Mouse (Mus musculus): ENCODE measurements around the gene Haghl. TPM values are rescaled to one million over a fixed set of nuclear protein-coding genes. Genes with fewer than 3 reads are reported as not detected.
"Not testable (repeated sequence)": the region's sequence is repeated elsewhere in the genome, so short reads cannot be mapped to it uniquely, and the experiment has no call there.

Gene Haghl
- total RNA-seq, 2 experiments from 2014 or later, result 5.5 to 9.1 TPM

DNA sequence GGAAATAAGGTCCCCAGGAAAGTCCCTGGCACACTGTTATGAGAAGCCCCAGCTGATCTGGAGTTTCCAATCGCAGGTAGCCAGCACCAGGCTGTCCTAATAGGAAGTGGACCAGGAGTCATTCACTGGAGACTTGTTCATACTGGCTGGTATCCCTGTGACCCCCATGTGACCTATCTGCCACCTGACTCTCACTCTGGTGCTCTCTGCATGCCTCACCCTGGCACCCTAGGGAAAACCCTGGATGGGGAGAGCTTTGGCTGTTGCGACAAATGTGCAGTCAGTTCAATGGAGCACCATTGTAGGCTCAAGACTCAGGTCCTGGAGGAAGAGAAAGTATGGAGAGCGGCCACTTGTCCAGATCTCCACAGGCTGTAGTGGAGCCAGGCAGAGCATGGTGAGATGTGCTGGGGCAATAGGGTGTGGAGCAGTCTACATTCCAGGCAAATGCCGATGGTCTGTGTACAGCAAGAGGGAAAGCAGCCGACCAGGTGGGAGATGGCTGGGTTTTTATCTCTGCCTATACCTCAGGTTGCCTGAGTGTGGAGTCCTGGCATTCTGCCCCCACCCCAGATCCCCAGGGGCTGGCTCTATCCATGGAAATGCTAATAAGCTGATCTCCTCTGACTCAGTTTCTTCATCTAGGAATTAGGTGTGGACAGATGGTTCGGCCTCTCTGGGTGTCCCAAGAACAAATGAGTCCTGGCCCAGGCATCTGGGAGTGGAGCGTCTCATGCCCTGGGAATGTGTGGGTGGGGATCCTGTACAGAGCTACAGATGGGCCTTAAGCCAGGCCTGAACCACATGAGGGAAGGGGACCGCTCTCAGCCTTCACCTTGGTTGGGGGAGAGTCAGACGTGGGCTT is 28.9 kb downstream of the Haghl start:
- intact Hi-C loops (cut with DNase I), result no loop called here

DNA sequence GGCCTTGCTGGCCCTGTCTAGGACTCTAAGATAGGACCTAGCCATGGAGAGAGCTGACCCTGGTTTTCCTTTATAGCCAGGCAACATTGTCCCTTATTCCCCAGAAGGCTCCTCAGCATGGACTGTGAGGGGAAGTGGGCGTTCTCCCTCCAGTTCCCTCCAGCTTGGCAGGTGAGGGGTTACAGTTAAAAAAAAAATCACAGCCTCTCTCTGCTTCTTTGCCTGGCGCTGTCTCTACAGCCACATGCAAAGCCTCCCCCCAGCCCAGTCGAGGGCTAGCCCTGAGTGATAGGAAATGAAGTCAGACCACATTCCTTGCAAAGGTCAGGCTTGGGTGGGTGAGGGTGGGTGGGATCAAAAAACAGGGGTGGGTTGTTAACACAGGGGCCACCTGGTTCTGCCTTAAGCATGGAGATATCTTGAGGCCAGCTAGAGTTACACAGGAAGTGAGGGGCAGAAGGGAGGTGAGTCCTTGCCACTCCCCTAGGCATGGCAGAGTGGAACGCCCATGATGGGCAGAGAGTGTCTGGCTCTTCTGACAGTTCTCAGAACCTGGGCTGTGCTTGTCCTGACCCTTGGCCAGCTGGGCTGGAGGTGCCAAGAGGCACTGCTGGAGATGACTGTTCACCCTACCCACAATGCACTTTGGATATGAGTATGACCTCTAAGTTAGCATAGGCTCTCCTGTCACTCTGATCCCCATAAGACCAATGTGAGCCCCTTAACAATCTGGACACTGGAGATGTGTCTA is 29.7 kb downstream of the Haghl start:
- DNase-seq (ENCODE audit: low spot score), result no peak
- intact Hi-C loops (cut with DNase I), result no loop called here

More for the DNA sequence above, 28.9 kb downstream of the Haghl start:
- DNase-seq (ENCODE audit: low spot score), result no peak

DNA sequence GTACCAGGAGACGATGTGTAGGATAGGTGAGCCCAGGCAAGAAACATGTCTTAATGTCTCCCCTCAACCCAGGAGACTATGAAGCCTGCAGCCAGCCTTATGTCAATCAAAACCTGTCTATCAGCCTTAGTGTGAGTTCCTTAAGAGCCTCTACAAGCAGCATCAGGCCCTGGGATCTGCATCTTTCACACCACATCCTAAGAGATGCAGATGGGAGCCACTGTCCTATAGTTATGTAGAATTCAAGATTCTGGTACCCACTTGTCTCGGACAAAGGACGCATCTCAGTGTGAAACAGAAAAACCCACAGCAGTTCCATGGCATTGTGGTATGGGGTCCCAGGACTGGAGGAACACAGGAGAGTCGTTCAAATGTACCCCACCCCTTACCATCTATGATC is 30.4 kb downstream of the Haghl start:
- intact Hi-C loops (cut with DNase I), result no loop called here
- no peak for DNase-seq (ENCODE audit: low spot score)

DNA sequence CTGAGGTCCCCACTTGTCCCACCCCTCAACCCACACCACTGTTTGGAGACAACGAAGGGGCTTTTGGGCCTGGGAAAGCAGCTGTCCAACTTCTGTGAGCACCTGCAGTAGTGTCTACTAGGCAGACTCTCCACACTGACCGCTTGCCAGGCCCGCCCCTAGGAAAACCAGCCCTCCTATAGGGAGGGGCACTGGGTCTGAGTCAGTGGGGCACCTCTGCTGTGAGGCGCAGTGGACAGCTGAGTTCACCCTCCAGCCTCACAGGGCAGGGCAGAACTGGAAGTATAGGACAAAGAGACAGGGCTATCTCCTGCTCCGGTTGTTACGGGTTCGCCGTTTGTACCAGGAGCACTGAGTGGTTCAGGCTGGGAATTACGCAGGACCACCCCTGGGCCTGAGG is 31.2 kb downstream of the Haghl start, which contains the start of gene Msln:
Gene Msln, minus strand, starts transcription at position 138 of the 400 bp plus-strand sequence.
- intact Hi-C loops (cut with DNase I), result no loop called here
- no peak for DNase-seq (ENCODE audit: low spot score)

DNA sequence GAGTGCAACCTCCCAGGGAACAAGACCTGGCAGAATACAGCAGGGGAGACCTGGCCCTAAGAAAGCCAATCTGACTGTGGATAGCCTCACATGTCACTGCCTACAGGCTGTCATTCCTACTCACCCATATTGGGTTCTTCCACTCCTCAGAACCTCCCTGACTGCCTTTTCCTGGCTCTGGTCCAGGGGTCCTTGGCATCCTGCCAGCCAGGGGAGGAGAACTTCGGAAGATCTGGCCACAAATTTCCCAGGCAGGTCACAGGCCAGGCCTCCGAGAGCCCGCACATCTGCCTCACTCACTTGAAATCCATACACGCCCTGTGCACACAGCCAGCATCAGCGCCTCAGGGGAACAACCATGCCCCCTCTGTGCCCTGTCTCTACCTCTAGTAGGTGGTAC is 34.0 kb downstream of the Haghl start:
- DNase-seq (ENCODE audit: low spot score), result no peak
- intact Hi-C loops (cut with DNase I), result no loop called here

DNA sequence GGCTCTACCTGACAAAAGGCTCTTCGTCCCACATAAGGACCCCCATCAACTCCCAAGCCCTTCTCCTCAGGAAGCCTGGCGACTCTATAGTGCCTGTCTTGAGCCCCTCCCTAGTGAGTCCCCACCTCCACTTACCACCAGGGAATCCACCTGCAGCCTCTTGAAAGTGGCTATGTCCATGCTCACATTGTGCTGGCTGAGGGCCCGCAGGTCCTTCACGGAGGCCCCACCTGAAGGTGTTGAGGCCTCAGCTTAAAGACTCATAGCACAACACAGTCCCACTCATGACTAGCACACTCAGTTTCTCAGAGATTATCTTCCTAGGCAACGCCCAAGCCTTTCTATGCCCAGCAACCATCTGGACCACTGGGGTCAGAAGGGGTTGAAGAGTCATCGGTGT is 36.2 kb downstream of the Haghl start:
- DNase-seq (ENCODE audit: low spot score), result no peak
- intact Hi-C loops (cut with DNase I), result no loop called here

DNA sequence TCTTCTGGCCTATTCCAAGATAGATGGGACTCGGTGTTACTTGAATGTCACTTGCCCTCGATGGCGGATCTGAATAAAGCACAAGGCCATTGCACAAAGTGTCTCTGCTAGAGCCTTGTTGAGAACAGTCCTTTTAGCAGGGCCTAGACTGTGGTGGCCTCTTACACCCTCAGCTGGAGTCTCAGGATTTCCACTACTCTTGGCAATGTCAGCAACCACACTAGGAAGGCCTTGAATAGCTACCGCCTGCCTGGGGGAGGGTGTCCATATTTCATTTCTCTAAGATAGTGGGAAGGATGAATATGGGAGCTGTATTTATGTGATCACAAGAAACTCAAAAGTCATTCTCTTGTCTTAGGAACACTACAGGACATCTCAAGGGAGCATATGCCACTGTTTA is 37.2 kb downstream of the Haghl start:
- intact Hi-C loops (cut with DNase I), result no loop called here

DNA sequence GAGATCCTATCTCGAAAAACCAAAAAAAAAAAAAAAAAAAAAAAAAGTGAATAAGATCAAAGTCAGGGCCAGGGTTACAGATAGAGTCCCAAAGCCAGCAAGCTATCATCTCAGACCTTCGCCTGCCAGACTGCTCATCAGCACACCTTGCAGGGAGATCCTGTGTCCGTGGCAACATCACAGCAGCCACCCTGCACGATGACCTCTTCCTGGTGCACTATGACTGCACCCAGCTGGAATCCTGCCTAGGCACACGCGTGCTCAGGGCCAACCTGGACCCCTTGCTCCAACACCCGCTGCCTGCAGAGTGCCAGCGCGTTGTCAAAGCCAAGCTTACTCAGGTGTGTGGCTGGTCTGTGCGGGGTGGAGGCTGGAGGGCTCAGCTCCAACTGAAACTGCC is 41.2 kb downstream of the Haghl start:
- intact Hi-C loops (cut with DNase I), result no loop called here
- DNase-seq (ENCODE audit: low spot score), result no peak

More for the DNA sequence above, 37.2 kb downstream of the Haghl start:
- DNase-seq (ENCODE audit: low spot score), result no peak

DNA sequence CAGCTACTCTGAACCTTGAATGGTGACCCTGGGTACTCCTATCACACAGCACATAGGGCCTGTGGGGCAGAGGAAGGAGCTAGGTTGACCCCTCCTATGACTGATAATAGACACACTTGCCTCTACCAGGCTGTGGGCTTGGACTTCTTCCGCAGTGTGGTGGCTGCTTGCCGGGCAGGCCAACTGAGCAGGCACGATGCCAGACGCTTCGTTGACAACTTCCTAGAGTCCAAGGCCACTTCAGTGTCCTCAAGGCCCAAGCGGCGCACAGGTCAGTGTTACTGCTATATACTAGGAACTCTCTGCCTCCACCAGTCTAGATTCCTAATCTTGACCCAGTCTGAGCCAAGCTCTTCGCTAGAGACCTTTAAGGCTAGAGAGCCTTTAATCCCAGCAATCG is 41.6 kb downstream of the Haghl start:
- intact Hi-C loops (cut with DNase I), result no loop called here
- no peak for DNase-seq (ENCODE audit: low spot score)

DNA sequence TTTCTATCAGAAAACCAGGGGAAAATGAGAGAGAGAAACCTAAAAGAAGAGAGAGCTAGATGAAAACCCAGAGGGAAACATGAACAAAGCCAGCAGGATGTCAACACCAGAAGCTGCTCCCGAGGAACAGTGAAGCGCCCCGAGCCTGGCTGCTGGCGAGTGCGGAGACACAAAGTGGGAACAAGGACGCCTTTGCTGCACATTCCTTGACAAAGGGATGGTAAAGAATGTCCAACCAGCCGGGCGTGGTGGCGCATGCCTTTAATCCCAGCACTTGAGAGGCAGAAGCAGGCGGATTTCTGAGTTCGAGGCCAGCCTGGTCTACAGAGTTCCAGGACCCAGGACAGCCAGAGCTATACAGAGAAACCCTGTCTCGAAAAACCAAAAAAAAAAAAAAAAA is 44.0 kb downstream of the Haghl start:
- intact Hi-C loops (cut with DNase I); DNase-seq (ENCODE audit: low spot score): not testable (repeated sequence)

DNA sequence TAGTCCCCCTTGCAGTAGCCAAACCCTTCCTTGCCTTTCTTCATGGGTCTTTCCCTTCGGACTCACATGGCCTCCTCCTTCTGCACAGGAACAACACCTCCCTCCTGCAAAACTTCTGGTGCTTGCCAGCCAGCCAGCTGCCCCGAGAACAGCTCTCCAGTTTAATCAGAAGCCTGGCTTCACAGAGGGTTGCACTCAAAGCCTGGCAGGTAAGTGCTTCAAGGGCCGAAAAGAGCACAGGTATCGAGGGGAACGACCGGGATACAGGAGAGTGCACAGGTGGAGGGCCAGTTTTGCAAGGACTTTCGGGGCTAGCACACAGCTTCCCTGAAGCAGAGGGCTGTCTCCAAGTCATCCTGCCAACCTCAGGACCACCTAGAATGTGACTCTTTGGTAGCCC is 46.6 kb downstream of the Haghl start:
- intact Hi-C loops (cut with DNase I), result no loop called here
- no peak for DNase-seq (ENCODE audit: low spot score)

DNA sequence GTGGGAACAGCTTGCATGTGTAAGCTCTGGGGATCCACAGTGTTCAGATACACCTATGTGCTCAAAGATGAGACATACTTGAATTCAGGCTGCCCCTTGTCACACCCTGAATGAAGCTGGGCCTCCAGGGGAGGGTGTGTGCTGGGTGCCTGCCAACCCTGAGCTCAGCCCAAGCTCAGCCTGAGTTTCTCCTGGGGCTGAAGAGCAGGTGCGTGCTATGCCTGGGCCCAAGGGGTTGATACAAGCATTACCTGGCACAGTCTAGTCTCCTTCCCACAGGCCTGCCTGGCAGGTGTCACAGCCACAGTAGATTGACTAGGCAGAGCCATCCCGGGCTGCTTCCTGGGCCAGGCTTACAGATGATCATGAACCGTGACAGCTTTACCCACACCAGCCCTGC is 49.7 kb downstream of the Haghl start, which contains the start of gene Mslnl:
Gene Mslnl, plus strand, starts transcription at position 298 of the 400 bp plus-strand sequence.
- DNase-seq (ENCODE audit: low spot score), result no peak
- intact Hi-C loops (cut with DNase I), result no loop called here

DNA sequence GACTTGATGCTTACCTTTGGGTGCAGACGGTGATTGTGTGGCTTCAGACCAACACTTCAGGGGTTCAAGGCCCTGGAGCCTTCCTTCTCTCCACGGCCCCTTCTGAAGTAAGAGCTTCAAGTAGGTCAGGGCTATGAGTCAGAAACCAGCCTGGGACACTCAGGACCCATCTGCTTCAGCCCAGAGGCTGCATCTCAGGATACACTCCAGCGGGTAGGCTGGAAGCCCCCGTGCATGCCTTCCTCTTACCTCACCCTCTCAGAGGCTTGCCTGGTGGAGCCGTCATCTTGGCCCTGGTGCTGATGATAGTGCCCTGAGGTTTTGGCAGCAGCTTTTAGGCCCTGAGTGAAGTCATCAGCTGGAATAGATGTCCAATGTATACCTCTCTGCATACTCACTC is 50.2 kb downstream of the Haghl start:
- DNase-seq (ENCODE audit: low spot score), result no peak
- intact Hi-C loops (cut with DNase I), result no loop called here

DNA sequence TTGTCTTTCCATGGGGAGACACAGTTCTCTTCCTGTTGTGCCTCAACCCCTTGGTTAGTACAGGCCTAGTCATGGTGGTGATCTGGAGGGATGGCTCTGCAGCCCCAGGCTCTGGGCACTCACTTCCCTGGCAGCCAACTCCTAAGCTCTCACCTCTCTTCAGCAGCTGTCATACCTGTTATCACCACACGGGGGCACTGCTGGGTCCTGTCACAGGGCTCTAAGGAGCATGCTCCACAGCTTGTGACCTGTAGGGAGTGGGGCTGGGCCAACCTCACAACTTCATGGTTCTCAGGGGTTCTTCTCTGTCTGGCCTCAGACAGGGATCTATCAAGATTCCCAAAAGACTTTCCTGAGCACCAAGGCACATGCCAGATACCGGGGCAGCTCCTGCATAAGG is 53.4 kb downstream of the Haghl start:
- DNase-seq (ENCODE audit: low spot score), result no peak
- intact Hi-C loops (cut with DNase I), result loop anchor here (1.0 kb wide), 1 partner anchor 69 kb away; no protein-coding TSS in a partner anchor

Small RNAs within 50 kb of the gene (microRNA-seq; reads per million reads assigned to microRNA genes)
- gene Gm25083 (not detected), gene Mir3082 (4.2 reads per million, percentile 9 among the genes with 10 or more reads in this experiment), gene Mir6966 (3.6 reads per million, percentile 6 among the genes with 10 or more reads in this experiment)

Other genes with a start within 250 kb of the Haghl start
- under 1 TPM; 0.25 to 0.75 TPM for gene Sox8, start 215.0 kb downstream of the Haghl start, total RNA-seq (2021)
- 10 to 100 TPM; 31.7 to 34.3 TPM for gene Lmf1, start 206.6 kb downstream of the Haghl start, total RNA-seq (2021)
- under 1 TPM in 1 of 2 experiments, not detected in 1; 0.70 TPM for gene Gng13, start 68.5 kb downstream of the Haghl start, total RNA-seq (2021)
- gene Chtf18, start 58.3 kb downstream of the Haghl start, total RNA-seq (2021), result 1 to 10 TPM; 1.6 to 1.9 TPM
- gene Rpusd1, start 58.0 kb downstream of the Haghl start, total RNA-seq (2021), result 1 to 10 TPM; 5.3 to 5.6 TPM
- not detected for gene Mslnl, start 49.6 kb downstream of the Haghl start, total RNA-seq (2021)
- 10 to 100 TPM; 21.2 to 28.5 TPM for gene Msln, start 31.3 kb downstream of the Haghl start, total RNA-seq (2021)
- gene Narfl, start 11.9 kb downstream of the Haghl start, total RNA-seq (2021), result 10 to 100 TPM; 44.8 to 48.2 TPM
- not detected for gene Ccdc78, start 907 bp upstream of the Haghl start, total RNA-seq (2021)
- 10 to 100 TPM; 35.4 to 36.0 TPM for gene Fam173a, start 7.2 kb upstream of the Haghl start, total RNA-seq (2021)
- under 1 TPM in 1 of 2 experiments, not detected in 1; 0.53 TPM for gene AC134908.4, start 10.0 kb upstream of the Haghl start, total RNA-seq (2021)
- 10 to 100 TPM; 74.4 to 75.1 TPM for gene Metrn, start 11.5 kb upstream of the Haghl start, total RNA-seq (2021)
- gene Fbxl16, start 23.4 kb upstream of the Haghl start, total RNA-seq (2021), result 1 to 10 TPM; 1.2 to 1.3 TPM
- 10 to 100 TPM; 10.2 to 10.6 TPM for gene Wdr24, start 38.0 kb upstream of the Haghl start, total RNA-seq (2021)
- 10 to 100 TPM; 35.5 to 36.6 TPM for gene Jmjd8, start 43.2 kb upstream of the Haghl start, total RNA-seq (2021)
- 100 to 1,000 TPM; 114 to 117 TPM for gene Stub1, start 47.7 kb upstream of the Haghl start, total RNA-seq (2021)
- 1 to 10 TPM; 1.2 to 2.2 TPM for gene Rhbdl1, start 51.6 kb upstream of the Haghl start, total RNA-seq (2021)
- 1 to 10 TPM; 2.8 to 3.6 TPM for gene Gm20683, start 56.1 kb upstream of the Haghl start, total RNA-seq (2021)
- 100 to 1,000 TPM; 120 to 125 TPM for gene Rhot2, start 59.2 kb upstream of the Haghl start, total RNA-seq (2021)
- gene Wdr90, start 75.8 kb upstream of the Haghl start, total RNA-seq (2021), result 1 to 10 TPM; 2.8 to 2.9 TPM
- gene Mcrip2, start 83.1 kb upstream of the Haghl start, total RNA-seq (2021), result 100 to 1,000 TPM; 261 to 270 TPM
- gene Mettl26, start 89.4 kb upstream of the Haghl start, total RNA-seq (2021), result 10 to 100 TPM; 13.6 to 14.4 TPM
- under 1 TPM; 0.45 to 0.75 TPM for gene Wfikkn1, start 95.2 kb upstream of the Haghl start, total RNA-seq (2021)
- 10 to 100 TPM; 17.0 to 17.4 TPM for gene Rab40c, start 134.1 kb upstream of the Haghl start, total RNA-seq (2021)
- 10 to 100 TPM; 49.0 to 55.6 TPM for gene Pigq, start 159.3 kb upstream of the Haghl start, total RNA-seq (2021)
- not detected for gene Nhlrc4, start 159.3 kb upstream of the Haghl start, total RNA-seq (2021)
- gene A930017K11Rik, start 166.9 kb upstream of the Haghl start, total RNA-seq (2021), result under 1 TPM; 0.17 to 0.18 TPM
- gene Capn15, start 200.1 kb upstream of the Haghl start, total RNA-seq (2021), result 1 to 10 TPM; 7.1 to 7.8 TPM